Mouse (Mus musculus) midbrain, postnatal 0 days (tissue): ENCODE measurements around the gene Nudt1. TPM values are rescaled to one million over a fixed set of nuclear protein-coding genes. Genes with fewer than 3 reads are reported as not detected.

Experiments used
- ATAC-seq: fragments of 200-750 bp; cut with Nextera tagmentation; 2 replicates; pipeline ENCODE4 v1.8.0; 2017; ENCODE audit warnings: moderate number of reproducible peaks, mild to moderate bottlenecking, moderate TSS enrichment, moderate library complexity; ENCODE audit not compliant: low FRiP score
- DNase-seq: peaks from one replicate; pipeline ENCODE4 v3.0.0-alpha.2; 2015; ENCODE audit warnings: low spot score
- H3K27ac ChIP-seq: fragments of 300-500 bp; sonication (generic); 2 replicates; pipeline ENCODE4 v1.5.1; 2014; ENCODE audit warnings: low read depth, mild to moderate bottlenecking, low read length, mixed read lengths
- H3K27me3 ChIP-seq: fragments of 300-500 bp; sonication (generic); 2 replicates; pipeline ENCODE4 v1.6.1; 2014; ENCODE audit warnings: low read length, control low read depth, mixed read lengths; ENCODE audit not compliant: insufficient read depth
- H3K36me3 ChIP-seq: fragments of 300-500 bp; sonication (generic); 2 replicates; pipeline ENCODE4 v1.6.1; 2014; ENCODE audit warnings: low read length, control low read depth, mixed read lengths; ENCODE audit not compliant: insufficient read depth
- H3K4me1 ChIP-seq: fragments of 300-500 bp; sonication (generic); 2 replicates; pipeline ENCODE4 v1.6.1; 2014; ENCODE audit warnings: mild to moderate bottlenecking, control low read depth, antibody characterized with exemption, low read length, mixed read lengths; ENCODE audit not compliant: insufficient read depth
- H3K4me2 ChIP-seq: fragments of 300-500 bp; sonication (generic); 2 replicates; pipeline ENCODE4 v1.6.1; 2014; ENCODE audit warnings: low read depth, mild to moderate bottlenecking, low read length, mixed read lengths; ENCODE audit not compliant: poor library complexity, severe bottlenecking
- H3K4me3 ChIP-seq: fragments of 300-500 bp; sonication (generic); 2 replicates; pipeline ENCODE4 v1.5.1; 2014; ENCODE audit warnings: low read depth, mild to moderate bottlenecking, low read length, moderate library complexity
- H3K9ac ChIP-seq: fragments of 300-500 bp; sonication (generic); replicated peaks from 2 replicates; pipeline ENCODE4 v1.6.1; 2014; ENCODE audit warnings: mild to moderate bottlenecking, low read length, moderate library complexity, mixed read lengths; ENCODE audit not compliant: poor library complexity, severe bottlenecking
- H3K9me3 ChIP-seq: fragments of 300-500 bp; sonication (generic); 2 replicates; pipeline ENCODE4 v1.6.1; 2016; ENCODE audit warnings: low read length, control low read depth
- CTCF ChIP-seq: IDR thresholded peaks from 2 replicates; pipeline ENCODE4 v1.5.1; 2016; ENCODE audit warnings: antibody characterized with exemption, mild to moderate bottlenecking
- WGBS: fragments of 180-500 bp; shearing (Covaris S2); extraction: QIAGEN DNeasy Blood & Tissue Kit; methylation state at CpG from one replicate; pipeline ENCODE4 v1.1.7; 2014; 5-methylcytosine and 5-hydroxymethylcytosine counted together
- polyA plus RNA-seq: library from polyadenylated mRNA; unstranded; fragments of >200 nt; fragmentation: Nextera tagmentation; extraction: Ambion mirVana; gene quantifications from 2 replicates; pipeline ENCODE4 v1.2.1, GENCODE M21; 2015
- total RNA-seq: library from RNA; depleted of rRNA; stranded (reverse); fragments of >200 nt; gene quantifications from 2 replicates; pipeline ENCODE4 v1.2.3, GENCODE M21; 2014

Nudt1 gene
- total and polyA plus RNA-seq, 2 experiments from 2014 or later: 7.6 to 16.6 TPM

GRCm38 (mm10) chr5:140307602-140308001 lies 13.9 kb upstream of the Nudt1 start:
- ATAC-seq (no peak), DNase-seq (peak; percentile 10)
- Histone ChIP-seq H3K27ac (no peak overlapping the region), H3K4me1 (no peaks in the 10 kb centered on the region), H3K9ac (no peak overlapping the region), H3K36me3 (peaks cover 55% of the 10 kb centered on the region), H3K27me3 (no peaks in the 10 kb centered on the region), H3K4me3 (no peak overlapping the region), H3K9me3 (no peaks in the 10 kb centered on the region), H3K4me2 (no peak overlapping the region)
- TF ChIP-seq CTCF: no peak
- 87% methylated on average over 14 of the region's 14 CpGs for WGBS

- Histone ChIP-seq H3K36me3 (peaks cover 16% of the 10 kb centered on the region), H3K9ac (no peak overlapping the region), H3K9me3 (no peaks in the 10 kb centered on the region), H3K4me2 (no peak overlapping the region), H3K4me1 (0 out of 2 replicates have a peak, but pooled peaks cover 4% of the 10 kb centered on the region), H3K27ac (no peak overlapping the region), H3K27me3 (no peaks in the 10 kb centered on the region), H3K4me3 (no peak overlapping the region)
- no peak for ATAC-seq
- WGBS: 80% methylated on average over 3 of the region's 3 CpGs
- no peak for DNase-seq
- no peak for TF ChIP-seq CTCF
Observed at GRCm38 (mm10) chr5:140316716-140317115, 4.7 kb upstream of the Nudt1 start.

GRCm38 (mm10) chr5:140321756-140322575 lies 510 bp downstream of the Nudt1 start:
- DNase-seq: peak; percentile 21
- ATAC-seq: peak; percentile 28; the same call in 1 of the 2 replicates

GRCm38 (mm10) chr5:140324058-140324457 lies 2.6 kb downstream of the Nudt1 start:
- no peak overlapping the region for H3K27ac ChIP-seq
- H3K4me3 ChIP-seq: no peak overlapping the region
- DNase-seq: no peak
- H3K9me3 ChIP-seq: no peaks in the 10 kb centered on the region
- H3K4me1 ChIP-seq: 0 out of 2 replicates have a peak, but pooled peaks cover 4% of the 10 kb centered on the region
- TF ChIP-seq CTCF: no peak
- H3K9ac ChIP-seq: no peak overlapping the region
- no peaks in the 10 kb centered on the region for H3K27me3 ChIP-seq
- no peak overlapping the region for H3K4me2 ChIP-seq
- ATAC-seq: no peak
- H3K36me3 ChIP-seq: peaks cover 8% of the 10 kb centered on the region
- WGBS: 97% methylated on average over 5 of the region's 5 CpGs

More at GRCm38 (mm10) chr5:140321756-140322575, 510 bp downstream of the Nudt1 start:
- H3K27ac ChIP-seq: peak overlapping the region; percentile 64
- peak overlapping the region; percentile 66 for H3K4me3 ChIP-seq
- no peaks in the 10 kb centered on the region for H3K9me3 ChIP-seq
- peak overlapping the region; percentile 92 for H3K4me2 ChIP-seq
- H3K27me3 ChIP-seq: no peaks in the 10 kb centered on the region
- H3K9ac ChIP-seq: peak overlapping the region; percentile 99
- under 1% methylated on average over 17 of the region's 17 CpGs for WGBS
- 0 out of 2 replicates have a peak, but pooled peaks have one; percentile 11 for TF ChIP-seq CTCF
- H3K4me1 ChIP-seq: 0 out of 2 replicates have a peak, but pooled peaks cover 4% of the 10 kb centered on the region
- H3K36me3 ChIP-seq: no peaks in the 10 kb centered on the region; the same call in 1 of the 2 replicates

- ATAC-seq (peak; percentile 74), DNase-seq (peak; percentile 72)
- peaks cover 7% of the 10 kb centered on the region for H3K4me1 ChIP-seq
- 1% methylated on average over 39 of the region's 39 CpGs for WGBS
- H3K9me3 ChIP-seq: no peaks in the 10 kb centered on the region
- TF ChIP-seq CTCF: peak; percentile 79
- peak within 1 kb of the TSS; percentile 73 for H3K27ac ChIP-seq
- H3K27me3 ChIP-seq: no peaks in the 10 kb centered on the region
- peak within 1 kb of the TSS; percentile 68 for H3K9ac ChIP-seq
- peak within 1 kb of the TSS; percentile 88 for H3K4me2 ChIP-seq
- H3K4me3 ChIP-seq: peak within 1 kb of the TSS; percentile 52
- H3K36me3 ChIP-seq: peaks cover 10% of the 10 kb centered on the region
Observed at GRCm38 (mm10) chr5:140331615-140332512, 10.4 kb downstream of the Nudt1 start, which contains the start of gene Mrm2. Gene Mrm2, minus strand, starts transcription at chr5:140331898.
